Mouse (Mus musculus) NIH3T3 (cell line): ENCODE measurements around the gene Trpm3.

Experiments
- DNase-seq: peaks from one replicate; pipeline ENCODE4 v3.0.0-alpha.2; 2012; ENCODE audit warnings: low read depth

Trpm3 gene

DNA sequence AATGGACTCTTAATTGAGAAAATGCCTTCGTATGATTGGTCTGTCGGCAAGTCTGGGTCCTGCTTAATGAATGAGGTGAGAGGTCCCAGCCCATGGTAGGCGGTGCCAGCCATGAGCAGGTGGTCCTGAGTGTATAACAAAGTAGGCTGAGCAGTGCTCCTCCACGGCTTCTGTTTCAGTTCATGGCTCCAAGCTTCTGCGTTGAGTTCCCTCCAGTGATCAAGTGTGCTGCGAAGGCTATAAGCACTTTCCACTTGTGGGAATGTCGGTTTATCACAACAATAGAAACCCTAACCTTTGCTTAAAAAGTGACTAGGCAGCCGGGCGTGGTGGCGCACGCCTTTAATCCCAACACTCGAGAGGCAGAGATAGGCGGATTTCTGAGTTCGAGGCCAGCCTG is 898.7 kb downstream of the Trpm3 start:
- DNase-seq: no peak

DNA sequence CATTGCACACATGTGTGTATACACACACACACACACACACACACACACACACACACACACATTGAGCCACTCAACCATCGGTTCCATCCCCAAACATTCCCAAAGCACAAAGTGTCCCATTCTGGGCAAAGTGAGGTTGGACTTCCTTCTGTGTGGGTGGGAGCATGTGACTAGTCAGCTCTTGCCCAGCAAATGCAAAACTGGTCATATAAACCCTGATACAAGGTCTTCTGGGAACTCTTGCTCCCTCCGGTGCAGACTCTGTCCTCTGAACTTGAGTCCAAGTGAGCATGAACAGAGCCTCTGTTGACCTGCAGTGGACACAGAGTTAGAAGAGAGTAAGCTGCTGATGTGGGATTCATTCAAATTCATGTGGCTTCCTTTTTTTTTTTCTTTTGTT is 899.5 kb downstream of the Trpm3 start:
- no peak for DNase-seq

DNA sequence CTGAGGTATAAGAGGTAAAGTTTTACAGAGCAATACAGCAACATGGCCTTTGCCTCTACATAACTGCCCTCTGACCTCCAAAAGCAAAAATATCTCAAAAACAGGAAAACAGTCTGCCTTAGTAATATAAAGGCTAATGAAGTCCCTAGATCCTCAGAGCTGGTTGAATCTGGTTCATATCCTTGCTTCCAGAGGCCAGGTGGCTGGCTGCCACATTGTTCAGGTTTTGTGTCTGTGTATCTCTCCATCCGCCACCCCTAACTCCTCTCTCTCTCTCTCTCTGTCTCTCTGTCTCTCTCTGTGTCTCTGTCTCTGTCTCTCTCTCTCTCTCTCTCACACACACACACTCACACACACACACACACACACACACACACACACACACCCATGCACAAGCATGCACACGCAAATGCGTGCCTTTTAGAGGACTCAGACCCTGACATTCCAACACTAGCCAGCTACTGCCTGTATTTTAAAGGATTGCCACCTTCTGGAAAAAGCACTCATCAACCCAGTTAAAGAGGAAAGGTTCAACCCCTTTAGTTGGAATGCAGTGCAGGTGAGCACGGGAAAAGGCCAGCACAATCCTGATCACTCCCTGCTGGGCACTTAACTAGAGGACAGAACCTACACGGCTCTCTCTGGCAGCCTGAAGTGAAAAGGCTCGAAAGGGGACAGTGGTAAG is 902.8 kb downstream of the Trpm3 start:
- DNase-seq: no peak

DNA sequence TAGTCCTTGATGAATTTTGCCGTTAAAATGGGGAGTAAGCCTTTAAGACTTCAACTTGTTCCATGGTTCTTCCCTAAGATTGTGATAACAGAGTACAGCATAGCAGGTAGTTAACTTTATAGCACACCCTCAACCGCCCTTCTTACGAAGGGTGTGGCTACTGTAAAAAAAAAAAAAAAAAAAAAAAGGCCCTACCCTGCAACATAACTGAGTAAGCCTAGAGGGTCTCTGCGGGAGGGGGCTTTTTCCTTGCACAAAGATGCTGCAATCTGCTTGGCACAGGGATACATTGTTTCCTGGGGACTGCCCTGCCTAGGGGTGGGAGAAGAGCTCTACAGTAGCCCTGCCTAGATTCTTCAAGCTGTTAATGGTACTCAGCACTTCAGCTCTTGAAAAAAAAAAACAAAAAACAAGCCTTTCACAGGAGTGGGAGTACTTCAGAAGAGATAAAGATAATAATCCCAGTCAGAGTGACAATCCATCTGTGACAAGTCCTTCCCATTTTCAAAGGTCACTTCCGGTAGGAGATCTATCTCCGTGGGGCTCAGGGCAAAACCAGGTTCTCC is 903.4 kb downstream of the Trpm3 start:
- no peak for DNase-seq

DNA sequence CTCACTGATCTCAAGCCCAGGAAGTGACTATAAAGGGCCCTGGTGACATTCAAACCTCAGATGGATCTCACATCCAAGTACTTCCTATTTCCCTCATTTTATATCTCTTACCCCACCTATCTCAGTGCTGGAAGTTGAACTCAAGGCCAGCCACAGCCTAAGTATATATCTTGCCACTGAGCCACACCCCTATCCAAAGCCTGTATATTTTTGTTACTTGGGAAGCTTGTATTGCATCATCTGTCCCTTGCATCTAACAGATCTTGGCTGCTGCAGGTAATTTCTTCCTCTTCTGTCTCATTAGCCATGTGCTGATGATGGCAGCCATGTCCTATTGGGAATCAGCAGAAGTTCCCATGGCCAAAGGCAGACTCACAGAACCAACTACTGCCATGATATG is 904.9 kb downstream of the Trpm3 start:
- no peak for DNase-seq
